Mouse (Mus musculus): ENCODE measurements around the gene Slc25a5. TPM values are rescaled to one million over a fixed set of nuclear protein-coding genes. Genes with fewer than 3 reads are reported as not detected.

Slc25a5 gene
- polyA plus RNA-seq (2015; fragmentation: Nextera tagmentation; extraction: Ambion mirVana): 996 and 1,065 TPM in 2 replicates

- Histone ChIP-seq H3K9ac (peak within 1 kb of the TSS; percentile 60), H3K36me3 (no peaks in the 10 kb centered on the region), H3K4me2 (replicated peaks) (peak within 1 kb of the TSS; percentile 54), H3K4me1 (replicated peaks) (no peaks in the 10 kb centered on the region), H3K9me3 (no peaks in the 10 kb centered on the region), H3K4me3 (replicated peaks) (peak within 1 kb of the TSS; percentile 44), H3K27me3 (replicated peaks) (no peaks in the 10 kb centered on the region), H3K27ac (peak within 1 kb of the TSS; percentile 86)
- ATAC-seq: peak; percentile 94
- 23% methylated on average over 41 of the region's 41 CpGs for WGBS
Observed at GRCm38 (mm10) chrX:36795424-36796162, at the start of gene Slc25a5. Gene Slc25a5, plus strand, starts transcription at chrX:36795651.

DNA sequence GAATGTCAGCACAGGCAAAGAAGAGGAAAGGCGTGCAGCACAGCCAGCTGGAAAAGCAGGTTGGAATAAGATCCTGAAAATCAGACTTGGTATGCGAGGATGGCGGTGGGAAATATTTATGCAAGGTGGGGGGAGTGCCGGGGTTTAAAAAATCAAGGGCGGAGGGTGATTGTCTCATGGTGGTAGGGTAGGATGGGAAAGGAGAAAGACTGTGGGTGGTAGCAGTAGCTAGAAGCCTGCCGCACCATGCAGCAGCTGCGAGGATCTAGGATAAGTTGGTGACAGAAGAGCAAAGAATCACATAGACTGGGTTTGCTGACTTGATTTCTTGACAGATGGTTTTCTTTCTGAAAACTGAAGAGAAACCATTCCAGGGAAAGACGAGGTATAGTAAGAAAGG is 48.7 kb upstream of the Slc25a5 start:
- no peak overlapping the region for H3K4me2 ChIP-seq (replicated peaks)
- H3K27ac ChIP-seq: no peak overlapping the region
- no peaks in the 10 kb centered on the region for H3K27me3 ChIP-seq (replicated peaks)
- no peaks in the 10 kb centered on the region for H3K36me3 ChIP-seq
- no peak overlapping the region for H3K4me3 ChIP-seq (replicated peaks)
- 82% methylated on average over 8 of the region's 8 CpGs for WGBS
- no peaks in the 10 kb centered on the region for H3K9me3 ChIP-seq
- H3K9ac ChIP-seq: no peak overlapping the region
- no peaks in the 10 kb centered on the region for H3K4me1 ChIP-seq (replicated peaks)
- no peak for ATAC-seq

DNA sequence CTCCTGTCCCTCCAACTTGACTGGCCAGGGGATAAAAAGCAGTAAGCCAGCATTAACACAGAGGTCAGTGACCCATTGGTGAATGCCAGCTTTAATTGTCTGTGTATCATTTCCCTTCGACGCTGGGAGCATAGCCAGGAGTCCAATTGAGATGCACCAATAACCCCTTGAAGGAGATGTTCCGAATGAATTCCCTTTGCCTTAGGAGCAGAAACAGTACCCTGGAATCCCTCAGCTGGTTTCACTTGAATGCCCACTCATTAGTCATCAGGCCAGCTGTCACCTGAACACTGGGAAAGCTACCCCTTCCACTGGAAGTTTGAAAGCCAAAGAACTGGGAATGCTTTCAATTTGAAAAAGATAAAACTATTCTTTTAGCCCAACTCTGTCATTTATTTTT is 46.9 kb upstream of the Slc25a5 start:
- WGBS: 65% methylated on average over 3 of the region's 3 CpGs
- no peak overlapping the region for H3K9ac ChIP-seq
- H3K4me2 ChIP-seq (replicated peaks): no peak overlapping the region
- no peak for ATAC-seq
- no peaks in the 10 kb centered on the region for H3K27me3 ChIP-seq (replicated peaks)
- no peaks in the 10 kb centered on the region for H3K9me3 ChIP-seq
- H3K27ac ChIP-seq: no peak overlapping the region
- no peaks in the 10 kb centered on the region for H3K36me3 ChIP-seq
- H3K4me3 ChIP-seq (replicated peaks): no peak overlapping the region
- no peaks in the 10 kb centered on the region for H3K4me1 ChIP-seq (replicated peaks)

DNA sequence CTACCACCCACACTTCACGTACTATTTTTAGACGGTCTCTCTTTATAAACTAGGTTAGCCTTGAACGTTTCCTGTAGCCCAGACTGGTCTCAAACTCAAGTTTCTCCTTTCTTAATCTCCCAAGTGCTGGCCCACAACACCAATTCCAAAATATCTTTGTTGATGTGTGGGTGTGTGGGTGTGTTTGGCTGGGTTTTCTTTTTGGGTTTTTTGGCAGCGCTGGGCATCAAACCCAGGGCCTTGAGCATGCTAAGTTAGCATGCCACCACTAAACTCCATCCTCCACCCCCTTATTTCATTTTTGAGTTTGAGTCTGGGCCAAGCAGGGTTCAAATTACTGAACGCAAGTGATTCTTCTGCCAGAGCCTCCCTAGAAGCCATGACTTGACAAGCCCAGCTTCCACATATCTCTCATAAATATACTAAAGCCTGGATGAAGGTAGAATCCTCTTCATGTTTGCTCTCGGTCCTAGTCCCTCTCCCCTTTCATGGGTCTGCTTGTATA is 46.1 kb upstream of the Slc25a5 start:
- no peaks in the 10 kb centered on the region for H3K9me3 ChIP-seq
- WGBS: 61% methylated on average over 6 of the region's 6 CpGs
- no peaks in the 10 kb centered on the region for H3K36me3 ChIP-seq
- H3K27ac ChIP-seq: no peak overlapping the region
- ATAC-seq: no peak
- no peak overlapping the region for H3K4me3 ChIP-seq (replicated peaks)
- H3K4me1 ChIP-seq (replicated peaks): no peaks in the 10 kb centered on the region
- H3K27me3 ChIP-seq (replicated peaks): no peaks in the 10 kb centered on the region
- H3K4me2 ChIP-seq (replicated peaks): no peak overlapping the region
- H3K9ac ChIP-seq: no peak overlapping the region

DNA sequence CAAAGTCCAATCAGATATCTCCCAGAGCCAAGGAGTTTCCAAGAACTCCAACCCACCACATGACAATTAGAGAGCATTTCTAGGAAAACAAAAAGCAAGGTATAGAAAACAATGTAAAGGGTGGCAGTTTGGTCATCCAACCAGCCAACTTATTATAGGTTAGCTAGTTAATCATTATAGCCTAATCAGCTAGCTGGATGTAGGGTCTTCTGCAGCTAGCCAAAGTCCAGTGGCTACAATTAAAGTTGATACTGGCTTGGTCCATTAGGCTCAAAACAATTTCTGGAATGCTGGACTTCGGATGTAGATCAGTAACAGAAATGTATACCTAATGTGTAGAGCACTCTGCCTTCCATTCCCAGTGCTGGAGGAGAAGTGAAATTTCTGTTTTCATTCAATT is 44.9 kb upstream of the Slc25a5 start:
- ATAC-seq: peak; percentile 76
- Histone ChIP-seq H3K4me3 (replicated peaks) (no peak overlapping the region), H3K4me1 (replicated peaks) (no peaks in the 10 kb centered on the region), H3K9me3 (no peaks in the 10 kb centered on the region), H3K27me3 (replicated peaks) (no peaks in the 10 kb centered on the region), H3K36me3 (no peaks in the 10 kb centered on the region), H3K27ac (no peak overlapping the region), H3K9ac (no peak overlapping the region), H3K4me2 (replicated peaks) (no peak overlapping the region)
- WGBS: 44% methylated on average over 1 of the region's 1 CpGs

GRCm38 (mm10) chrX:36752586-36752985 is 42.9 kb upstream of the Slc25a5 start:
- no peak for ATAC-seq
- Histone ChIP-seq H3K27ac (no peak overlapping the region), H3K4me3 (replicated peaks) (no peak overlapping the region), H3K9ac (no peak overlapping the region), H3K4me1 (replicated peaks) (no peaks in the 10 kb centered on the region), H3K27me3 (replicated peaks) (no peaks in the 10 kb centered on the region), H3K36me3 (no peaks in the 10 kb centered on the region), H3K9me3 (no peaks in the 10 kb centered on the region), H3K4me2 (replicated peaks) (no peak overlapping the region)
- 89% methylated on average over 3 of the region's 3 CpGs for WGBS

DNA sequence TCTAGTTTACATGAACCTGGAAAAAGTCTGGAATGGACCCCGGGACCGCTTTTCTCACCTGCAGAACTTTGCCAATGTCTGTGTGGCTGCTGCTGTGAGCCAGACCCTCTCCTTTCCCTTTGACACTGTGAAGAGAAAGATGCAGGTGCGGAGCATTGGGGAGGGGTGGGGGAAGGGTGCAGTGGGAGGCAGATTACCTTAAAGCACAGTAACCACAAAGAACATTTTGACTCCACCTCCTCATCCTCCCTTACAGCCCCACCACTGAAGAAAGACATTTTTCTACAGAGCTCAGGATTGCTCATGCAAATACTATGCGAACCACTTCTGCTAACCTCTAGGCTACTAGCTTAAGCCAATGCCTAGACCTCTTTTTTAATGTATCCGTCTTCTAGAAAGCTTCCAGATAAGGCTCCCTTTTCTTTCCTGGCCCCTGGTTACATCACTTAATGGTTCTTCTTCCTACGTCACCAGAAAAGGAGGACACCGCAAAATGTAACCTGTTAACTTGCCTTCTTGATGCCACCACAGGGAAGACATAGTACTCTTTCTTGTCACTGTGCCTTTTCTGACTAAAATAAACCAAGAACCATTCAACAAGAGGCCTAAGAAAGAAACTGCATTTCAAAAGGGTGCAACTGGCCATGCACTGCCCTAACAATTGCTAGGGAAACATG is 37.5 kb upstream of the Slc25a5 start:
- Histone ChIP-seq H3K27me3 (replicated peaks) (no peaks in the 10 kb centered on the region), H3K9ac (no peak overlapping the region), H3K4me1 (replicated peaks) (no peaks in the 10 kb centered on the region), H3K9me3 (no peaks in the 10 kb centered on the region), H3K4me3 (replicated peaks) (no peak overlapping the region), H3K36me3 (no peaks in the 10 kb centered on the region), H3K4me2 (replicated peaks) (no peak overlapping the region), H3K27ac (no peak overlapping the region)
- no peak for ATAC-seq
- WGBS: 77% methylated on average over 7 of the region's 7 CpGs

DNA sequence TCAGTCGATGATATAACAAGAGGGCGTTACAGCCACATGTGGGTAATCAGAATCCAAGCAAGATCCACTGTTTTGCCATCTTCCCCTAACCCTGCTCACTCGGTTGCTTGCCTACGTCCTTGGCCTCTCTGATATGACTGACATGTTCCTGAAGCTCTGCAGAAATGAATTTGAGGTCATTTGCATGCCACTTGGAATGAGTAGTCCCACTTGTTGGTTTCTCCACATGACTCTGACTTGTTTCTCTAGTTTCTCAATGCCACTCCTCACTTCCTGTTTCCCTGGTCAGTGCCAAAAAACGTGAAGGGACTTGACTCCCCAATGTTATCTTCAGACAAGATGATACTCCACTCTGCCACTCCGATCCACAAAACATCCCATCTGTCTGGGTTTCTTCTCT is 36.9 kb upstream of the Slc25a5 start:
- H3K9ac ChIP-seq: no peak overlapping the region
- no peak overlapping the region for H3K27ac ChIP-seq
- no peaks in the 10 kb centered on the region for H3K36me3 ChIP-seq
- ATAC-seq: no peak
- H3K27me3 ChIP-seq (replicated peaks): no peaks in the 10 kb centered on the region
- no peaks in the 10 kb centered on the region for H3K9me3 ChIP-seq
- no peaks in the 10 kb centered on the region for H3K4me1 ChIP-seq (replicated peaks)
- no peak overlapping the region for H3K4me3 ChIP-seq (replicated peaks)
- no peak overlapping the region for H3K4me2 ChIP-seq (replicated peaks)
- 66% methylated on average over 6 of the region's 6 CpGs for WGBS

- Histone ChIP-seq H3K4me2 (replicated peaks) (no peak overlapping the region), H3K27ac (no peak overlapping the region), H3K9me3 (no peaks in the 10 kb centered on the region), H3K4me3 (replicated peaks) (no peak overlapping the region), H3K9ac (no peak overlapping the region), H3K27me3 (replicated peaks) (no peaks in the 10 kb centered on the region), H3K36me3 (no peaks in the 10 kb centered on the region), H3K4me1 (replicated peaks) (no peaks in the 10 kb centered on the region)
- WGBS: 63% methylated on average over 6 of the region's 6 CpGs
- no peak for ATAC-seq
Observed at GRCm38 (mm10) chrX:36760946-36761635, 34.4 kb upstream of the Slc25a5 start.

DNA sequence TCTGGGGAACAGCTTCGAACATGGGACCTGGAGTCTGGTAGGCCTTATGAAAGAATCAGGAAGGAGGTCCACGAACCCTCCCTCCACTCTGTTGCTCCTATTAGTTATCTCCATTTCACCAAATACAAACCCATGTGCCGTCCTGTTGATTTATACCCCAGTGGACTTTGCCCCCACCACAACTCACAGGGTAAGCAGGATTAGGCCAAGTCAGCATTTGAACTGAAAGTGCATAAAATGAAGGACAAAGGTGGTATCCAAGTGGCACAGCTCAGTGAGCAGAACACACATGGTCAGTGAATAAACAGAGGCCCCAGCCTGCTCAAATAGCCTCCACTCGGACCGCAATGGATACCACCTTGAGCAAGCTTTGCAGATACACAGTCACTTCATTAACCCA is 33.2 kb upstream of the Slc25a5 start:
- peak overlapping the region; percentile 56 for H3K27ac ChIP-seq

DNA sequence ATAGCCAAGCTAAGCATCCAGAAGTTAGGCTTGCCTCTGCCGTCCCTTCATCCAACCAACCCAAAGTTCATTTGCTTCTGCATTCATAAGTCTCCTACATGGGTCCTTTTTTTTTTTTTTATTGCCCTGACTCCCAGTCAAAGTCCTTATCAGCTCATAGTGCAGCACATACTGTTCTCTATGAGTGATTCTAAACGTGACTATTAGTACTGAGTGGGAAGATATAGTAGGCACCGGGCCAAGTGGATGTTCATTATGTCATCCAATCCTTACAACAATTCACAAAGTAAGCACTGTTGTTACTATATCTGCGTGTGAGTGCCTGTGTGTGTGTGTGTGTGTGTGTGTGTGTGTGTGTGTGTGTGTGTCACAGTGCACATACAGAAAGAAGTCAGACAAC is 32.6 kb upstream of the Slc25a5 start:
- Histone ChIP-seq H3K9ac (no peak overlapping the region), H3K4me1 (replicated peaks) (no peaks in the 10 kb centered on the region), H3K27me3 (replicated peaks) (no peaks in the 10 kb centered on the region), H3K27ac (peak overlapping the region; percentile 56; the same call in 1 of the 2 replicates), H3K4me3 (replicated peaks) (no peak overlapping the region), H3K9me3 (no peaks in the 10 kb centered on the region), H3K36me3 (no peaks in the 10 kb centered on the region), H3K4me2 (replicated peaks) (no peak overlapping the region)
- 49% methylated on average over 4 of the region's 4 CpGs for WGBS
- ATAC-seq: peak; percentile 92

More for the DNA sequence above, 33.2 kb upstream of the Slc25a5 start:
- H3K4me3 ChIP-seq (replicated peaks): no peak overlapping the region
- no peak overlapping the region for H3K9ac ChIP-seq
- H3K4me1 ChIP-seq (replicated peaks): no peaks in the 10 kb centered on the region
- H3K4me2 ChIP-seq (replicated peaks): no peak overlapping the region
- no peaks in the 10 kb centered on the region for H3K27me3 ChIP-seq (replicated peaks)
- H3K36me3 ChIP-seq: no peaks in the 10 kb centered on the region
- peak; percentile 69 for ATAC-seq
- WGBS: 68% methylated on average over 5 of the region's 5 CpGs
- no peaks in the 10 kb centered on the region for H3K9me3 ChIP-seq

DNA sequence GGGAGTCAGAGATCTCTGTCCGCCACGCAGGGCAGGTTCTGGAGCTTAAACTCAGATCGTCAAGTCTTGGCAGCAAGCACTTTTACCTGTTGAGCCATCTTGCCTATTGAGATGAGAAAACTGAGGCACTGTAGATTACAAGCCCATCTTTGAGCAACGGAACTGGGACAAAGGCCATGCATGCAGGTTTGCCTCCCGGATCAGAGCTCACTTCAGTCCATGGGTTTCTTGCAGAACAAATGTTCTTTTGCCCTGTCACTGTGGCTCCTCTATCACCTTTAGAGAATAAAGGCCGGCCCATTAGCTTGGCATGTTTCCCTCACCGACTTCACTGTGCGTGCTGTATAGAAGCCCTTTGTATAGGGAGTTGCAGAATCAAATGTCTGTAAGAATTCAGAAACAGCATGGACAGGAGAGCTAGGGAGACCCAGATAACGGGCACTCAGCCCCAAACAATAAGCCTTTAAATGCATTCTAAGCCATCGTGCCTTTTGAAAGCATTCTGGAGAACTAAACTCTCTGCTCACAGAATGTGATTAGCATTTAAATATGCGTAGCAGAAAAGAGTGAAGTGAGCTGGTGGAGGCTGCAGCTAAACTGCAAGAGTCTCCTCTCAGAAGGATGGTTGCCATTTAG is 32.0 kb upstream of the Slc25a5 start:
- no peaks in the 10 kb centered on the region for H3K27me3 ChIP-seq (replicated peaks)
- H3K4me2 ChIP-seq (replicated peaks): no peak overlapping the region
- 54% methylated on average over 11 of the region's 11 CpGs for WGBS
- H3K4me1 ChIP-seq (replicated peaks): no peaks in the 10 kb centered on the region
- H3K27ac ChIP-seq: no peak overlapping the region
- H3K9ac ChIP-seq: no peak overlapping the region
- no peaks in the 10 kb centered on the region for H3K9me3 ChIP-seq
- H3K36me3 ChIP-seq: no peaks in the 10 kb centered on the region
- no peak; the same call in 1 of the 2 replicates for ATAC-seq
- H3K4me3 ChIP-seq (replicated peaks): no peak overlapping the region
